8 mouse cellular contexts compared by ENCODE assay signal in genomic region chr16:30282844-30283495, GRCm38 (mm10). TPM values are rescaled to one million over a fixed set of nuclear protein-coding genes. Genes with fewer than 3 reads are reported as not detected.
DNase-seq lines count a peak whose midpoint lies in the region; ATAC-seq lines count a peak whose summit lies in the region.

TSS of gene Lrrc15 (minus strand) at chr16:30283256.

- H3K4me3 ChIP-seq in liver, embryonic 13.5 days (replicated peaks), result no peak within 1 kb of the TSS; the same call in 1 of the 2 replicates
- H3K4me3 ChIP-seq in stomach, embryonic 14.5 days (ENCODE audit: low read depth, low read length), result peak within 1 kb of the TSS; percentile 16; the same call in 1 of the 2 replicates

- no peaks in the 10 kb centered on the region for H3K36me3 ChIP-seq in liver, embryonic 13.5 days
- H3K36me3 ChIP-seq in stomach, embryonic 14.5 days (ENCODE audit: control insufficient read depth, insufficient read depth, low read length), result no peaks in the 10 kb centered on the region

- peak; percentile 45 for ATAC-seq in granulocyte monocyte progenitor cell, adult 5-6 weeks (replicated peaks; ENCODE audit: poor library complexity, severe bottlenecking)
- ATAC-seq in liver, embryonic 13.5 days (ENCODE audit: low read depth), result no peak
- no peak; the same call in 1 of the 2 replicates for ATAC-seq in stomach, embryonic 14.5 days (ENCODE audit: insufficient number of reproducible peaks, insufficient read depth, low FRiP score, low read depth)
- ATAC-seq in erythroid progenitor cell, adult 5-6 weeks (replicated peaks; ENCODE audit: low FRiP score, poor library complexity, severe bottlenecking), result no peak

- 9% methylated on average over 34 of the region's 34 CpGs for WGBS in liver, embryonic 13.5 days (ENCODE audit: insufficient replicate concordance)
- 9% methylated on average over 34 of the region's 34 CpGs for WGBS in stomach, embryonic 14.5 days

- H3K27ac ChIP-seq in liver, embryonic 13.5 days, result no peak within 1 kb of the TSS
- H3K27ac ChIP-seq in stomach, embryonic 14.5 days (ENCODE audit: low read length), result no peak within 1 kb of the TSS

- peak; percentile 30 for DNase-seq in adrenal gland, postnatal 10 days
- no peak for DNase-seq in adrenal gland, adult 8-10 months
- DNase-seq in MN1 (ENCODE audit: low spot score), result peak; percentile 44
- no peak for DNase-seq in liver, embryonic 13.5 days
- DNase-seq in urinary bladder, postnatal 36 days (ENCODE audit: low spot score in 2 of 2), result no peak

- H3K27me3 ChIP-seq in liver, embryonic 13.5 days, result peaks cover 60% of the 10 kb centered on the region
- H3K27me3 ChIP-seq in stomach, embryonic 14.5 days (ENCODE audit: control insufficient read depth, insufficient read depth, low read length), result peaks cover 7% of the 10 kb centered on the region; the same call in 1 of the 2 replicates

- H3K4me1 ChIP-seq in liver, embryonic 13.5 days (replicated peaks), result peaks cover 7% of the 10 kb centered on the region
- H3K4me1 ChIP-seq in stomach, embryonic 14.5 days (ENCODE audit: control insufficient read depth, insufficient read depth, low read length), result peaks cover 9% of the 10 kb centered on the region; the same call in 1 of the 2 replicates

- peak within 1 kb of the TSS; percentile 52 for H3K4me2 ChIP-seq in liver, embryonic 13.5 days
- H3K4me2 ChIP-seq in stomach, embryonic 14.5 days (replicated peaks; ENCODE audit: low read depth, low read length), result peak within 1 kb of the TSS; percentile 51

- no peak within 1 kb of the TSS for H3K9ac ChIP-seq in liver, embryonic 13.5 days
- H3K9ac ChIP-seq in stomach, embryonic 14.5 days (replicated peaks; ENCODE audit: low read depth, low read length), result no peak within 1 kb of the TSS

- no peaks in the 10 kb centered on the region for H3K9me3 ChIP-seq in liver, embryonic 13.5 days (replicated peaks)
- no peaks in the 10 kb centered on the region for H3K9me3 ChIP-seq in stomach, embryonic 14.5 days (ENCODE audit: control insufficient read depth, low read depth, low read length)

RNA-seq across cellular contexts. Expression of gene Lrrc15, which starts in this region (rescaled TPM):
- total RNA-seq in adrenal gland, postnatal 10 days (2021), result 1 to 10 TPM in 1 of 2 experiments, under 1 TPM in 1; 0.27 to 1.3 TPM
- under 1 TPM in 3 of 4 experiments, not detected in 1; 0.03 to 0.15 (median 0.11) TPM for total RNA-seq in adrenal gland, adult 8-10 months (2022)
- total RNA-seq in granulocyte monocyte progenitor cell, adult 5-6 weeks (2014; fragmentation: Nextera tagmentation), result not detected in 2 replicates
- total RNA-seq in granulocyte monocyte progenitor cell, adult 5-6 weeks (2017), result not detected in 2 replicates
- 0.08 TPM in 1 of 2 replicates, not detected in the other for polyA plus RNA-seq in liver, embryonic 13.5 days (2015; fragmentation: Nextera tagmentation; extraction: Ambion mirVana)
- polyA plus RNA-seq in stomach, embryonic 14.5 days (2014; fragmentation: Nextera tagmentation; extraction: Ambion mirVana), result 0.52 and 0.55 TPM in 2 replicates
- not detected in 2 replicates for total RNA-seq in erythroid progenitor cell, adult 5-6 weeks (2015; ENCODE audit: low replicate concordance)
- under 0.01 TPM in 1 of 2 replicates, not detected in the other for total RNA-seq in erythroid progenitor cell, adult 5-6 weeks (2017; ENCODE audit: low replicate concordance)

Comparison
In these comparisons a context has a peak if more than half of its experiments do, and no peak if none do; other contexts are left out.
1. DNase-seq: peak in adrenal gland, postnatal 10 days (single experiment) and MN1 (single experiment); none in adrenal gland, adult 8-10 months (single experiment), liver, embryonic 13.5 days (single experiment) and urinary bladder, postnatal 36 days (0 of 2).
2. Peak in ATAC-seq in granulocyte monocyte progenitor cell, adult 5-6 weeks; RNA of the gene not detected or under 1 TPM.